Mouse (Mus musculus) limb, embryonic 10.5 days (tissue): ENCODE results near the gene Tomm34. TPM values are rescaled to one million over a fixed set of nuclear protein-coding genes. Genes with fewer than 3 reads are reported as not detected.

Source experiments
- polyA plus RNA-seq: library from polyadenylated mRNA; unstranded; fragments of >200 nt; fragmentation: Nextera tagmentation; extraction: Ambion mirVana; gene quantifications from 2 replicates; pipeline ENCODE4 v1.2.1, GENCODE M21; 2016

Gene Tomm34
- polyA plus RNA-seq, 1 experiment from 2014 or later, result 60.3 TPM

Other genes starting within 250 kb of the Tomm34 start
- not detected in 2 replicates for gene Kcnk15, start 217.5 kb downstream of the Tomm34 start, polyA plus RNA-seq
- gene Rims4, start 152.5 kb downstream of the Tomm34 start, polyA plus RNA-seq, result 0.06 and 0.24 TPM in 2 replicates
- gene Ywhab, start 76.2 kb downstream of the Tomm34 start, polyA plus RNA-seq, result 307 and 327 TPM in 2 replicates
- gene Pabpc1l, start 45.7 kb downstream of the Tomm34 start, polyA plus RNA-seq, result 0.76 and 1.3 TPM in 2 replicates
- gene Stk4, start 847 bp downstream of the Tomm34 start, polyA plus RNA-seq, result 30.4 and 32.8 TPM in 2 replicates
- 0.15 TPM in 1 of 2 replicates, not detected in the other for gene Kcns1, start 99.9 kb upstream of the Tomm34 start, polyA plus RNA-seq
- not detected in 2 replicates for gene Wfdc5, start 111.6 kb upstream of the Tomm34 start, polyA plus RNA-seq
- not detected in 2 replicates for gene Wfdc12, start 119.4 kb upstream of the Tomm34 start, polyA plus RNA-seq
- not detected in 2 replicates for gene Wfdc15a, start 129.0 kb upstream of the Tomm34 start, polyA plus RNA-seq
- gene Wfdc15b, start 150.5 kb upstream of the Tomm34 start, polyA plus RNA-seq, result not detected in 2 replicates
- gene Svs2, start 167.3 kb upstream of the Tomm34 start, polyA plus RNA-seq, result not detected in 2 replicates
- gene Svs3b, start 185.5 kb upstream of the Tomm34 start, polyA plus RNA-seq, result not detected in 2 replicates
- gene Svs4, start 207.3 kb upstream of the Tomm34 start, polyA plus RNA-seq, result not detected in 2 replicates
- gene Svs3a, start 218.1 kb upstream of the Tomm34 start, polyA plus RNA-seq, result not detected in 2 replicates
- not detected in 2 replicates for gene Svs6, start 245.6 kb upstream of the Tomm34 start, polyA plus RNA-seq